Mouse (Mus musculus) lung, embryonic 14.5 days (tissue): ENCODE data around the gene Rab3gap1. TPM values are rescaled to one million over a fixed set of nuclear protein-coding genes. Genes with fewer than 3 reads are reported as not detected.

ENCODE experiments used
- ATAC-seq: fragments of 200-750 bp; cut with Nextera tagmentation; 2 replicates; pipeline ENCODE4 v1.8.0; 2017; ENCODE audit warnings: mild to moderate bottlenecking, moderate TSS enrichment, moderate library complexity; ENCODE audit not compliant: insufficient read depth
- DNase-seq: peaks from one replicate; pipeline ENCODE4 v3.0.0-alpha.2; 2015
- H3K27ac ChIP-seq: fragments of 300-500 bp; sonication (generic); 2 replicates; pipeline ENCODE4 v1.5.1; 2014; ENCODE audit warnings: low read depth, mild to moderate bottlenecking, moderate library complexity
- H3K27me3 ChIP-seq: fragments of 300-500 bp; sonication (generic); 2 replicates; pipeline ENCODE4 v1.6.1; 2014; ENCODE audit warnings: low read length, control low read depth; ENCODE audit not compliant: insufficient read depth
- H3K36me3 ChIP-seq: fragments of 300-500 bp; sonication (generic); 2 replicates; pipeline ENCODE4 v1.6.1; 2014; ENCODE audit warnings: control low read depth; ENCODE audit not compliant: insufficient read depth
- H3K4me1 ChIP-seq: fragments of 300-500 bp; sonication (generic); 2 replicates; pipeline ENCODE4 v1.6.1; 2014; ENCODE audit warnings: antibody characterized with exemption, control low read depth; ENCODE audit not compliant: insufficient read depth
- H3K4me2 ChIP-seq: fragments of 300-500 bp; sonication (generic); 2 replicates; pipeline ENCODE4 v1.6.1; 2014; ENCODE audit warnings: mild to moderate bottlenecking
- H3K4me3 ChIP-seq: fragments of 300-500 bp; sonication (generic); 2 replicates; pipeline ENCODE4 v1.5.1; 2014; ENCODE audit warnings: low read depth, low read length
- H3K9ac ChIP-seq: fragments of 300-500 bp; sonication (generic); 2 replicates; pipeline ENCODE4 v1.6.1; 2014
- H3K9me3 ChIP-seq: fragments of 300-500 bp; sonication (generic); 2 replicates; pipeline ENCODE4 v1.6.1; 2016; ENCODE audit warnings: low read depth, low read length, control low read depth
- CTCF ChIP-seq: IDR thresholded peaks from 2 replicates; pipeline ENCODE4 v1.5.1; 2016; ENCODE audit warnings: antibody characterized with exemption, low read depth
- WGBS: fragments of 180-500 bp; shearing (Covaris S2); extraction: QIAGEN DNeasy Blood & Tissue Kit; methylation state at CpG from one replicate; pipeline ENCODE4 v1.1.7; 2014; 5-methylcytosine and 5-hydroxymethylcytosine counted together
- polyA plus RNA-seq: library from polyadenylated mRNA; unstranded; fragments of >200 nt; fragmentation: Nextera tagmentation; extraction: Ambion mirVana; gene quantifications from 2 replicates; pipeline ENCODE4 v1.2.1, GENCODE M21; 2014

Rab3gap1 gene
- polyA plus RNA-seq, 1 experiment from 2014 or later = 24.4 TPM

DNA sequence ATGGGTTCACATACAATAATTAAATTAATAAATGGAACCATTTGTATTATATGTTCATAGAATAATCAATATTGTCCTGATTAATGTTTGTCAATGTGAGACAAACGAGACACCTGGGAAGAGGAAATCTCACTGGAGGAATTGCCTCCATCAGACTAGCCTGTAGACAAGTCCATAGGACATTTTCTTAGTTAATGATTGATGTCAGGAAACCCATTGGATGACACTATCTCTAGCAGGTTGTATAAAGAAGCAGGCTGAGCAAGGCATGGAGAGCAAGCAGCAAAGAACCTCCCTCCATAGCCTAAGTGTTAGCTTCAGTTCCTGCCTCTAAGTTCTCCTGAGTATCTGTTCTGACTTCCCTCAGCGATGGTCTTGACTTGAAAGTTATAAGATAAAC, 64.8 kb downstream of the Rab3gap1 start:
- no peak overlapping the region for H3K9ac ChIP-seq
- no peak for DNase-seq
- no peak for ATAC-seq
- H3K4me1 ChIP-seq = no peaks in the 10 kb centered on the region
- TF ChIP-seq CTCF = no peak
- H3K36me3 ChIP-seq = peaks cover 55% of the 10 kb centered on the region
- no peak overlapping the region for H3K27ac ChIP-seq
- H3K4me2 ChIP-seq = no peak overlapping the region
- H3K9me3 ChIP-seq = no peaks in the 10 kb centered on the region
- 87% methylated on average over 2 of the region's 2 CpGs for WGBS
- H3K4me3 ChIP-seq = no peak overlapping the region
- H3K27me3 ChIP-seq = no peaks in the 10 kb centered on the region

DNA sequence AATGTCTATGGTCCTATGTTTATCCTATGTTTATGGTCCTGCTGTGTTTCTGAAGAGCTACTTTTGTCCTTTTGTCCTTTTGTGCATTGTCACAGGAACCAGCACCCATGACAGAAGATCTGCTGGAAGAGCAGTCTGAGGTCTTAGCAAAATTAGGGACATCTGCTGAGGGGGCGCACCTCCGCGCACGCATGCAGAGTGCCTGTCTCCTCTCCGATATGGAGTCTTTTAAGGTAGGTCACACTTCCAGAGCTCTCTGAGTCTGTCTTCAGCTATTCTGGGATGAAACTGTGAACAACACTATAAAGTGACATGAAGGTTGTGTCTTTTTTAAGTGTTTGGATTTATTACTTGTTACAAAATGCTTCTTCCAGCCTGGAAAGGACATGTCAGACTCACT, 65.7 kb downstream of the Rab3gap1 start:
- no peak for ATAC-seq
- WGBS = 96% methylated on average over 5 of the region's 5 CpGs

DNA sequence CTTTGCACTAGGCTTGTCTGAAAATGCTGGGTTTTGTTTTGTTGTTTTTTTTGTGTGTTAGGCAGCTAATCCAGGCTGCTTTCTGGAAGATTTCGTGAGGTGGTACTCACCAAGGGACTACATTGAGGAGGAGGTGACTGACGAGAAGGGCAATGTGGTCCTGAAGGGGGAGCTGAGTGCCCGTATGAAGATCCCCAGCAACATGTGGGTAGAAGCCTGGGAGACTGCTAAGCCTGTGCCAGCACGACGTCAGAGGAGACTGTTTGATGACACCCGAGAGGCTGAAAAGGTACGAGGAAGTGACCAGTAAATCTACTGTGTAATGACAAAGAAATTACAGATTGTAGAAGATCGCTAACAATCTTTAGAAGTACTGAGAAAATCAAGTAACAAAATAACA, 68.7 kb downstream of the Rab3gap1 start:
- no peaks in the 10 kb centered on the region for H3K4me1 ChIP-seq
- no peak overlapping the region for H3K4me3 ChIP-seq
- no peak overlapping the region for H3K27ac ChIP-seq
- no peak overlapping the region for H3K4me2 ChIP-seq
- peak; percentile 22; the same call in 1 of the 2 replicates for TF ChIP-seq CTCF
- H3K9me3 ChIP-seq = peaks cover 5% of the 10 kb centered on the region; the same call in 1 of the 2 replicates
- no peak overlapping the region for H3K9ac ChIP-seq
- H3K27me3 ChIP-seq = no peaks in the 10 kb centered on the region
- DNase-seq = no peak
- no peak for ATAC-seq
- 75% methylated on average over 8 of the region's 8 CpGs for whole genome bisulfite sequencing
- peaks cover 81% of the 10 kb centered on the region for H3K36me3 ChIP-seq

More for the DNA sequence above, 65.7 kb downstream of the Rab3gap1 start:
- TF ChIP-seq CTCF = no peak
- Histone ChIP-seq H3K4me2 (no peak overlapping the region), H3K9me3 (peaks cover 5% of the 10 kb centered on the region; the same call in 1 of the 2 replicates), H3K9ac (no peak overlapping the region), H3K36me3 (peaks cover 64% of the 10 kb centered on the region), H3K4me1 (no peaks in the 10 kb centered on the region), H3K27me3 (no peaks in the 10 kb centered on the region), H3K4me3 (no peak overlapping the region), H3K27ac (no peak overlapping the region)
- no peak for DNase-seq

DNA sequence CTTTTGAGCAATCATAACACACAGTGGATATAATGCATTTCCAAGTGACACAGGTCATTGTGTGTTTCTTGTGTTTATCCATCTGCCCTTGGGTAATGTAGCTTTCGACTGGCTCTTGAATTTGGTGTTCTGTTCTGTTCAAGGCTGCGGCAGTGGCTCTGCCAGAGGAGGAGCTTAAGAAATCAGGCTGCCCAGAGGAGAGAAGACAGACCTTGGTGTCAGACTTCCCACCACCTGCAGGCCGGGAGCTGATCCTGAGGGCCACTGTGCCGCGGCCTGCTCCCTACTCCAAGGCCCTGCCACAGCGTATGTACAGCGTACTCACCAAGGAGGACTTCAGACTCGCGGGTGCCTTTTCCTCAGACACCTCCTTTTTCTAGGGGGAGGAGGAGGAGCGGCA, 73.7 kb downstream of the Rab3gap1 start:
- no peak for DNase-seq
- H3K27me3 ChIP-seq = no peaks in the 10 kb centered on the region
- 91% methylated on average over 10 of the region's 10 CpGs for WGBS
- TF ChIP-seq CTCF = no peak
- no peak overlapping the region for H3K27ac ChIP-seq
- no peak for ATAC-seq
- H3K4me2 ChIP-seq = no peak overlapping the region
- H3K4me1 ChIP-seq = peaks cover 9% of the 10 kb centered on the region; the same call in 1 of the 2 replicates
- H3K9me3 ChIP-seq = peaks cover 5% of the 10 kb centered on the region; the same call in 1 of the 2 replicates
- H3K9ac ChIP-seq = no peak overlapping the region
- H3K36me3 ChIP-seq = peaks cover 70% of the 10 kb centered on the region
- no peak overlapping the region for H3K4me3 ChIP-seq

- DNase-seq = no peak
- H3K27ac ChIP-seq = no peak overlapping the region
- H3K36me3 ChIP-seq = peaks cover 58% of the 10 kb centered on the region
- H3K9me3 ChIP-seq = peaks cover 5% of the 10 kb centered on the region; the same call in 1 of the 2 replicates
- 0 out of 2 replicates have a peak, but pooled peaks have one; percentile 1 for ATAC-seq
- TF ChIP-seq CTCF = no peak
- no peak overlapping the region for H3K4me3 ChIP-seq
- H3K9ac ChIP-seq = no peak overlapping the region
- H3K4me2 ChIP-seq = no peak overlapping the region
- peaks cover 9% of the 10 kb centered on the region; the same call in 1 of the 2 replicates for H3K4me1 ChIP-seq
- WGBS = 46% methylated on average over 6 of the region's 6 CpGs
- H3K27me3 ChIP-seq = no peaks in the 10 kb centered on the region
These were observed 74.9 kb downstream of the Rab3gap1 start for GRCm38 (mm10) chr1:127943516-127943915.

- DNase-seq (peak; percentile 66), ATAC-seq (peak; percentile 29; the same call in 1 of the 2 replicates)
- Histone ChIP-seq H3K27ac (peak overlapping the region; percentile 79), H3K9me3 (no peaks in the 10 kb centered on the region), H3K4me1 (peaks cover 9% of the 10 kb centered on the region; the same call in 1 of the 2 replicates), H3K36me3 (peaks cover 34% of the 10 kb centered on the region), H3K27me3 (no peaks in the 10 kb centered on the region), H3K4me2 (no peak overlapping the region), H3K9ac (no peak overlapping the region), H3K4me3 (no peak overlapping the region)
- TF ChIP-seq CTCF = no peak
- 50% methylated on average over 3 of the region's 3 CpGs for WGBS
These were observed 77.4 kb downstream of the Rab3gap1 start for GRCm38 (mm10) chr1:127945696-127946575.

DNA sequence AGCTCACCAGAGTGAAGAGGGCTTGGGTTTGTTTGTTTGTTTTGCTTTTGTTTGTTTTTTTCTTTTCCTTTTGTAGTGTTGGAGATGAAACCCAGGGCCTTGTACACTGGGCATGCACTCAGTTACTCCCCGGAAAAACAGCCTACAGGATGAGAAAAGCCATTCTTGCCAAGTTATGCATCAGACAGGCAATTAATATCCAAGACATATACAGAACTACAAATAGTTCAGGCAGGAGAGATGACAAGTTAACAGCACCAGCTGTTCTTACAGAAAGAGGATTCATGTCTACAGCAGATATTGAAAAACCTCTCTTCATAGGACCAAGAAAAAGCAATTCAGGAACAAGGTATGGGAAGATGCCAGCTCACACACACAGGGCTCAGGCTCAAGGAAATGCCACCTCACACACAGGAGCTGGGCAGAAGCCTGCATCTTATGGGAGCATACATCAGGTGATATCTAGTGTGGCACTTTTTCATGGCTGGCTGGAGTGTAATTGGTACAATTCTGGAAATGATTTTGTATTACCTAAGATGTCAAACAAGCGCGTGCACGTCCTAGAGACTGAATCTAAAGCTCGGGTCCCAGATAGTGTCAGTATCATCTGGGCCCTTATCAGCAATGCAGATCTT, 78.2 kb downstream of the Rab3gap1 start:
- Histone ChIP-seq H3K27ac (no peak overlapping the region; the same call in 1 of the 2 replicates), H3K27me3 (no peaks in the 10 kb centered on the region), H3K4me2 (no peak overlapping the region), H3K9me3 (no peaks in the 10 kb centered on the region), H3K4me1 (peaks cover 9% of the 10 kb centered on the region; the same call in 1 of the 2 replicates), H3K4me3 (no peak overlapping the region), H3K9ac (no peak overlapping the region), H3K36me3 (peaks cover 26% of the 10 kb centered on the region)
- peak; percentile 74 for DNase-seq
- TF ChIP-seq CTCF = no peak
- WGBS = 59% methylated on average over 5 of the region's 5 CpGs
- ATAC-seq = peak; percentile 82
